Mouse (Mus musculus): ENCODE measurements around the gene Drg2. TPM values are rescaled to one million over a fixed set of nuclear protein-coding genes. Genes with fewer than 3 reads are reported as not detected.
A peak's percentile ranks its signal among the peaks of the same experiment; 100 is the strongest.

The Drg2 gene
- polyA plus RNA-seq, 1 experiment from 2014 or later: 100 TPM

DNA sequence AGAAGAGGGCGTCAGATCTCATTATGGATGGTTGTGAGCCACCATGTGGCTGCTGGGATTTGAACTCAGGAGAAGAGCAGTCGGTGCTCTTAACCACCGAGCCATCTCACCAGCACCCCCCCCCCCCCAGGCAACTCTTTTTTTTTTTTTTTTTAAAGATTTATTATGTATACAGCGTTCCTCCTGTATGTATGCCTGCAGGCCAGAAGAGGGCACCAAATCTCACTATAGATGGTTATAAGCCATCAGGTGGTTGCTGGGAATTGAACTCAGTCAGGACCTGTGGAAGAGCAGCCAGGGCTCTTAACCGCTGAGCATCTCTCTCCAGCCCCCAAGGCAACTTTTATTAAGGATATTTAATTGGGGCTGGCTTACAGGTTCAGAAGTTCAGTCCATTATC lies 20.1 kb downstream of the Drg2 start:
- 77% methylated on average over 5 of the region's 5 CpGs for WGBS
- H3K27me3 ChIP-seq: no peaks in the 10 kb centered on the region
- H3K4me3 ChIP-seq: no peak overlapping the region
- no peaks in the 10 kb centered on the region for H3K9me3 ChIP-seq (replicated peaks)
- H3K27ac ChIP-seq: no peak overlapping the region
- H3K4me2 ChIP-seq: no peak overlapping the region
- H3K4me1 ChIP-seq: no peaks in the 10 kb centered on the region
- peaks cover 10% of the 10 kb centered on the region; the same call in 1 of the 2 replicates for H3K36me3 ChIP-seq (ENCODE audit: poor library complexity, severe bottlenecking)
- H3K9ac ChIP-seq: no peak overlapping the region
- ATAC-seq: no peak

DNA sequence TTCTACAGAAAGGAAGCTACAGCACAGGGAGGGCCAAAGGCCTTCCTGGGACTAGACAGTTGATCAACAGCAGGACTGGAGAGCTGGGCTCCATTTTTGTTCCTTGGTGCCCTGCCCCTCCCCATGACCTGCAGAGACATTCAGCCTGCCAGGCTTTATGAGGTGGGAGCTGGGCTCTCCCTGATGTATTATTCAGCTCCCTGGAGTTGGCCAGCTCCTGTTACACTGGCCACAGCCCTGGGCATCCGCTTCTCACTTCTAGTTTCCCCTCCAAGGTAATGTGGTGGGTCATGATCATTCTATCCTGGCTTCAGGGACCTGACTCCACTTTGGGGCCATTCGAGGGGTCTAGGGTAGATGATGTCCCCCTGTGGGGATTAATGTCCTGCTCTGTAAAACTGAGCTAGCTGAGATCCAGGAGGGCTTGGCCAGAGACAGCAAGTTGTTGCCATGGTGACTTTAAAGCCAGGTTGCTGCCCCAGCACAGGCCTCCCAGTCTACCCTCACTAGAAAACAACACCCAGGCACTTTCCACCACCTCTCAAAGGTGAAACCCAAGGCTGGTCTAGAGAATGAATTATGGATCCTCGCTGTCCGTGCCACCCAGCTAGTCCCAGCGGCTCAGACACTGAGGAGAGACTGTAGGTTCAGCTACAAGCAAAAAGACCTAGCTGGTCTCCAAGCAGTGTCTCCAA lies 21.4 kb downstream of the Drg2 start:
- H3K27ac ChIP-seq: no peak overlapping the region
- no peaks in the 10 kb centered on the region for H3K9me3 ChIP-seq (replicated peaks)
- no peaks in the 10 kb centered on the region for H3K36me3 ChIP-seq (ENCODE audit: poor library complexity, severe bottlenecking)
- no peak for ATAC-seq
- H3K4me3 ChIP-seq: no peak overlapping the region
- H3K9ac ChIP-seq: no peak overlapping the region
- H3K4me2 ChIP-seq: no peak overlapping the region
- no peaks in the 10 kb centered on the region for H3K4me1 ChIP-seq
- H3K27me3 ChIP-seq: no peaks in the 10 kb centered on the region
- 85% methylated on average over 5 of the region's 5 CpGs for WGBS

DNA sequence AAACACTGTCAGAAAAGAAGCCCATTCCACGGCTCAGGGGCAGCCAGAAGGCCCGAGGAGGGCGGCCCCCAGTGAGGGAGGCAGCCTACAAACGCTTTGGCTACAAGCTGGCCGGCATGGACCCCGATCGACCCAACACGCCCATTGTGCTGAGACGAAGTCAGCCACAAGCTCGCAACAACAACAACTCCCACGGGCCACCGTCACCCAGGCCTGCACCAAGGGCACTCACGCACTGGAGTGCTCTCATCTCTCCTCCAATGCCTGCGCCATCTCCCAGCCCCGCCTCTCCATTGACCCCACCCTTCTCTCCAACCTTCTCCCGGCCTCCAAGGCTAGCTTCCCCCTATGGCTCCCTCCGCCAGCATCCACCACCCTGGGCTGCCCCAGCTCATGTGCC lies 23.7 kb downstream of the Drg2 start:
- no peak for ATAC-seq
- no peak overlapping the region for H3K4me2 ChIP-seq
- WGBS: 38% methylated on average over 17 of the region's 17 CpGs

DNA sequence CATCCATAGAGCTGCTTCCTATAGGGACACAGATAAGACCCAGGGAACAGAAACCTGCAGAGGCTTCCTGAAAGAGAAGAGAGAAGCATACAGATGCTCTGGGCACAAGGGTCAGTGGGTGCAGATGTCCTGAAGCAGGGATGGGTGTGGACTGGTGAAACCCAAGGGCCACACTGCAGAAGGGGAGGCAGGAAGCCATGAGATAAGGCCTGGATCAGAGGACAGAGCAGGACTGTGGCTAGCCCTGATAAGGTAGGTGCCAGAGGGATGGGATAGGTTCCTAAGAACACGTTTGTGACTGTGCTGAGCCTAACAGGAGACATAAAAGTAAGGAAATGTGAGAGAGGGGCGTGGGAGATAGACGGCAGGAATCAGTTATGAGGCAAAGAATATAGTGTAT lies 31.9 kb downstream of the Drg2 start:
- H3K27ac ChIP-seq: no peak overlapping the region
- H3K9ac ChIP-seq: no peak overlapping the region
- ATAC-seq: no peak
- H3K4me3 ChIP-seq: no peak overlapping the region
- H3K4me2 ChIP-seq: no peak overlapping the region
- H3K9me3 ChIP-seq (replicated peaks): no peaks in the 10 kb centered on the region
- WGBS: 67% methylated on average over 3 of the region's 3 CpGs
- no peaks in the 10 kb centered on the region for H3K36me3 ChIP-seq (ENCODE audit: poor library complexity, severe bottlenecking)
- no peaks in the 10 kb centered on the region for H3K4me1 ChIP-seq
- no peaks in the 10 kb centered on the region for H3K27me3 ChIP-seq

More for the DNA sequence above, 23.7 kb downstream of the Drg2 start:
- H3K9me3 ChIP-seq (replicated peaks): no peaks in the 10 kb centered on the region
- no peaks in the 10 kb centered on the region for H3K27me3 ChIP-seq
- no peak overlapping the region for H3K27ac ChIP-seq
- H3K4me1 ChIP-seq: no peaks in the 10 kb centered on the region
- H3K9ac ChIP-seq: no peak overlapping the region
- no peaks in the 10 kb centered on the region for H3K36me3 ChIP-seq (ENCODE audit: poor library complexity, severe bottlenecking)
- no peak overlapping the region for H3K4me3 ChIP-seq

DNA sequence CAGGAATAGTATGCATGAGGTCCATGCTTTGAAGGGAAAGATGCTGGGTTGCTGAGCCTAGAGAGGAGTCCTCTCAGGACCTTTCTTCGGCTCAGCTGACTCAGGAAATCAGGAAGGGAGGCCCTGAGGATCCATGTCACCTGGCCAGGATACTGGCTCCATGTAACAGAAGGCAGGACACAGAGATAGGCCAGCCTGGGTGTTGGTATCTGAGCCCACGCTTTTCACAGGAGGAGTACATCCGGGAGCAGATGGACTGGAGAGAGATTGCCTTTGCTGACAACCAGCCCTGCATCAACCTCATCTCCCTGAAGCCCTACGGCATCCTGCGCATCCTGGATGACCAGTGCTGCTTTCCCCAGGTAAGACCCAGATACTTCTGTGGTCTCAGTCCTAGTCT lies 38.3 kb downstream of the Drg2 start:
- 83% methylated on average over 5 of the region's 5 CpGs for WGBS
- ATAC-seq: no peak
- H3K9me3 ChIP-seq (replicated peaks): no peaks in the 10 kb centered on the region

DNA sequence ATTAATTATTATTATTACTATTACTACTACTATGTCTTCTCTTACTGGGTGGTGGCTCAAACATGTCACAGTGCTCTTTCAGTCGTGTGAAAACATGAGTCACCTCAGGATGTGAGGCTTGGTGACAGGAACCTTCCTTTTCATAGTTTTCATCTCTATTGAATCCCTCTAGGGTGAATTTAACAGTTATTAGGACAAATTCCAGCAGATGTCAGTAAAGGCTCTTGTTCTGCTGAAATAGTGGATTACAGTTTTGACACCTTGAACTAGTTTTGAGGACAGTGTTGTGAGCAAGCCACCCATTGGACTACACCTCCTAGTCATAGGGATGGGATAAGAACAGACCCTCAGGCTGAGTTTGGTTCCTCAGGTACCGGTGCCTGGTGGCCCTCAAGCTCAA lies 41.3 kb downstream of the Drg2 start:
- WGBS: 66% methylated on average over 2 of the region's 2 CpGs
- no peak overlapping the region for H3K27ac ChIP-seq
- H3K4me2 ChIP-seq: no peak overlapping the region
- ATAC-seq: no peak
- no peak overlapping the region for H3K4me3 ChIP-seq
- no peaks in the 10 kb centered on the region for H3K36me3 ChIP-seq (ENCODE audit: poor library complexity, severe bottlenecking)
- H3K9me3 ChIP-seq (replicated peaks): no peaks in the 10 kb centered on the region
- no peak overlapping the region for H3K9ac ChIP-seq
- no peaks in the 10 kb centered on the region; the same call in 1 of the 2 replicates for H3K27me3 ChIP-seq
- H3K4me1 ChIP-seq: no peaks in the 10 kb centered on the region

More for the DNA sequence above, 38.3 kb downstream of the Drg2 start:
- Histone ChIP-seq H3K4me1 (no peaks in the 10 kb centered on the region), H3K4me3 (no peak overlapping the region), H3K27me3 (no peaks in the 10 kb centered on the region; the same call in 1 of the 2 replicates), H3K9ac (no peak overlapping the region), H3K36me3 (ENCODE audit: poor library complexity, severe bottlenecking) (no peaks in the 10 kb centered on the region), H3K27ac (no peak overlapping the region), H3K4me2 (no peak overlapping the region)

DNA sequence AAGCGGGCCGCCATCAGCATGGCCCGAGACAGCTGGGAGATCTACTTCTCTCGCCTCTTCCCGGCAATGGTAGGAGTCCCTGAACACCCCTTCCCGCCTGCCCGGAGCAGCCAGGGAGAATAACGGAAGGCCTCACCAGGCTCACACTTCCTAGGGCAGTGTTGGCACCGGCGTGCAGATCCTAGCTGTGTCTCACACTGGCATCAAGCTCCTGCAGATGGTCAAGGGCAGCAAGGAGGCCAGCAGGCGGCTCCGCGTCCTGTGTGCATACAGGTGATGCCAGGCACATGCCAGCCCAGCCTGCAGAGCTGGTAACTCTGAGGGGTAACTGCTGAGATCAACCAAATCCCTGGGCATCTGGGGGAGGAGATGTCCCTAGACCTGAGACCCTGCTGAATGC lies 52.9 kb downstream of the Drg2 start:
- WGBS: 84% methylated on average over 13 of the region's 13 CpGs
- Histone ChIP-seq H3K4me2 (no peak overlapping the region), H3K27me3 (peaks cover 29% of the 10 kb centered on the region), H3K4me3 (no peak overlapping the region), H3K27ac (no peak overlapping the region), H3K9ac (no peak overlapping the region), H3K4me1 (peaks cover 12% of the 10 kb centered on the region), H3K36me3 (ENCODE audit: poor library complexity, severe bottlenecking) (no peaks in the 10 kb centered on the region), H3K9me3 (replicated peaks) (no peaks in the 10 kb centered on the region)
- no peak for ATAC-seq

DNA sequence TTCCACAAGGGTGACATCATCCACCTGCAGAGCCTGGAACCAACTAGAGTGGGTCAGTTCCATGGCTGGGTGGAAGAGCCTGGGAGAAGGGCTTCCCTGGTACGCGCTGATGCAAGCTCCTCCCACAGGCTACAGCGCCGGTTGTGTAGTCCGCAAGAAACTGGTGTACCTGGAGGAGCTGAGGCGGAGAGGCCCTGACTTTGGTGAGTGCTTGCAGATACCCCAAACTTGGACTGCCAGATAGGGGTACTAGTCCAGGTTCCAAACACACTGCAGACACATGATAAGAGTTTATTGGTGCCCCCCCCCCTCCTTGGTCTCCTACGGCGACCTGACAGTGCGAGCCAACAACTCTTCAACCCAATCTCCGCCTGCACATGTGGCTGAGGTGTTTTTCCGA lies 54.6 kb downstream of the Drg2 start:
- Histone ChIP-seq H3K9me3 (replicated peaks) (no peaks in the 10 kb centered on the region), H3K27ac (no peak overlapping the region), H3K27me3 (peaks cover 29% of the 10 kb centered on the region), H3K4me2 (peak overlapping the region; percentile 65), H3K4me1 (peaks cover 12% of the 10 kb centered on the region), H3K4me3 (peak overlapping the region; percentile 38), H3K9ac (no peak overlapping the region; the same call in 1 of the 2 replicates), H3K36me3 (ENCODE audit: poor library complexity, severe bottlenecking) (no peaks in the 10 kb centered on the region)
- 6% methylated on average over 11 of the region's 11 CpGs for WGBS
- ATAC-seq: no peak

DNA sequence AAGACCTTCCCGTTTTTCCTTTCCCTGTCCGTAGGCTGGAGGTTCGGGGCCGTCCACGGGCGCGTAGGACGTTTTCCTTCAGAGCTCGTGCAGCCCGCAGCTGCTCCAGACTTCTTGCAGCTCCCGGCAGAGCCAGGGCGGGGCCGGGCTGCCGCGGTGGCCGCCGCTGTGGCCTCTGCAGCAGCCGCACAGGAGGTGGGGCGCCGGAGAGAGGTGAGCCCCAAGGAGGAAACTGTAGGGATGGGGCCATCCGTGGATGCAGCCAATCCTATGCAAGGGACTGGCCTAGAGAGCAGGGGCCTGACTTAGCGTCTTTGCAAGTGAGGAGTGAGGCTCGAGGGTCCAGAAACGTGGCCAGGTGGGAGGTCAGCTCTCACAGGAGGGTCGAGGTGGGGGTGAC lies 55.1 kb downstream of the Drg2 start:
- no peaks in the 10 kb centered on the region for H3K36me3 ChIP-seq (ENCODE audit: poor library complexity, severe bottlenecking)
- peak overlapping the region; percentile 65 for H3K4me2 ChIP-seq
- H3K27ac ChIP-seq: no peak overlapping the region
- peaks cover 12% of the 10 kb centered on the region for H3K4me1 ChIP-seq
- no peak for ATAC-seq
- H3K9me3 ChIP-seq (replicated peaks): no peaks in the 10 kb centered on the region
- 1% methylated on average over 25 of the region's 25 CpGs for WGBS
- H3K9ac ChIP-seq: peak overlapping the region; percentile 53
- H3K4me3 ChIP-seq: peak overlapping the region; percentile 38
- H3K27me3 ChIP-seq: peaks cover 29% of the 10 kb centered on the region

DNA sequence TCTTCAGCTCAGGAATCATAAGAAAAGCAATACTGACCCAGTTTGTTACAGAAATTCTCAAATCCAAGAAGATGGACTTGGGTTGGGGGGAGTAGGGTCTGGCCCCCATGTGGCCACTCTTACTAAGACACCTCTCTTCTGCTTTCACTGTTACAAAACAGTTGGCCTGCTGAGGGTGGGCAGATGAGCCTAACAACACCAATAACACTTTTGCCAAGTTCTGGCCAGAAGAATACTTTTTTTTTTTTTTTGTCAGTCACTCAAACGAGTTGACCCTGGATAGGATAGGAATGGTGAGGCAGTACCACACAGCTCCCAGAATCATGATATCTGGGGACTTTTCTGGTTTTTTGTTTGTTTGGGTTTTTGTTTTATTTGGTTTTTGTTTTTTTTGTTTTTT lies 57.5 kb downstream of the Drg2 start:
- Histone ChIP-seq H3K27me3 (peaks cover 29% of the 10 kb centered on the region), H3K9ac (no peak overlapping the region), H3K4me3 (no peak overlapping the region), H3K4me1 (peaks cover 12% of the 10 kb centered on the region), H3K36me3 (ENCODE audit: poor library complexity, severe bottlenecking) (no peaks in the 10 kb centered on the region), H3K27ac (no peak overlapping the region), H3K4me2 (no peak overlapping the region), H3K9me3 (replicated peaks) (no peaks in the 10 kb centered on the region)
- WGBS: 84% methylated on average over 1 of the region's 1 CpGs
- ATAC-seq: no peak

DNA sequence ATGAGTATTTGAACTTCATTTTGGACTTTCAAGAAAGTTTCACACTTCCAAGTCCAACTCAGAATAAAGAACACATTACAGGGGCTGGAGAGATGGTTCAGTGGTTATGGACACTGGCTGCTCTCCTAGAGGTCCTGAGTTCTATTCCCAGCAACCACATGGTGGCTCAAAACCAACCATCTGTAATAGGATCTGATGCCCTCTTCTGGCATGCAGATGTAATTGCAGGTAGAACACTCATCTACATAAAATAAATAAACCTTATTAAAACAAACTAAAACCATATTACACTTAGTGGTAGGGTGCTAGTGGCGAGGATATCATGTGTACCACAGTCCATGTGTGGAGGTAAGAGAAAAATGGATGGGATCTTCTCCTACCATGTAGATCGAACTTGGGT lies 58.1 kb downstream of the Drg2 start:
- WGBS: 83% methylated on average over 2 of the region's 2 CpGs

DNA sequence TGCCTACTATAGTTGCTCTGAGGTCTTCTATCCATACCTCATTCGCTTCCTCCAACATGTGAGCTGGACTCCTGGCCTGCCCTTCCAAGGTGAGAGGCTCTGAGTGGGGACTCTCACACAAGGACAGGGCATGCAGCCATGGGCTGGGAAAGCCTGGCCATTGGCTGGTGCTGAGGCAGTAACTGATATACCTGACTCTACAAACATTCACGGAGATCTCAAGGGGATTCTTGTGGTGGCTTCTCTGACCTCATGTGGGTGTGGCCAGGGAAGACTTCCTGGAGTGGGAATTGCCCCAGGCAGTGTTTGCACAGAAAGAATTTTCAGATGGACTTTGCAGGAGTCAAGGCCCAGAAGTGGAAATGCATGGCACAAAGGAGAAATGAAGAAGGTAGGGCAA lies 60.5 kb downstream of the Drg2 start:
- 73% methylated on average over 2 of the region's 2 CpGs for WGBS

More for the DNA sequence above, 58.1 kb downstream of the Drg2 start:
- H3K4me2 ChIP-seq: no peak overlapping the region
- H3K4me3 ChIP-seq: no peak overlapping the region
- ATAC-seq: no peak
- peaks cover 29% of the 10 kb centered on the region for H3K27me3 ChIP-seq
- no peaks in the 10 kb centered on the region for H3K9me3 ChIP-seq (replicated peaks)
- peaks cover 12% of the 10 kb centered on the region for H3K4me1 ChIP-seq
- H3K36me3 ChIP-seq (ENCODE audit: poor library complexity, severe bottlenecking): no peaks in the 10 kb centered on the region
- no peak overlapping the region for H3K9ac ChIP-seq
- no peak overlapping the region for H3K27ac ChIP-seq

DNA sequence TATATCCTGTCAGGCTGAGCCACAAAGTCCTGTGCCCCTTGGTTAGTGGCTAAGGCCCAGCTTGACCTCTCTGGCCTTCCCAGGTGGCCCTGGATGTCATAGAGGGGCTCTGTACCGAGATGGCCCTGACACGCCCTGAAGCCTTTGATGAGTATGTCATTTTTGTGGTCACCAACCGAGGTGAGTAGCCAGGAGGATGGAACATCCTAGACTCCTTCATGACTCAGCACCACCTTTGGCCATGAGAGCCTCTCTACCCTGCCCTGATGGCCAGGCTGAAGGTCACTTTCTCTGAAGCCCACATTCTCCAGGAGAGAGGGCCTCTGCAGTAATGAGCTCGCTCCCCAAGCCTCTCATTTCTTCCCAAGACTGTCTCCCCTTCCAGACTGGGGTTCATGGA lies 63.9 kb downstream of the Drg2 start:
- Histone ChIP-seq H3K9ac (no peak overlapping the region), H3K4me1 (no peaks in the 10 kb centered on the region), H3K27me3 (no peaks in the 10 kb centered on the region), H3K36me3 (ENCODE audit: poor library complexity, severe bottlenecking) (no peaks in the 10 kb centered on the region), H3K4me2 (no peak overlapping the region), H3K9me3 (replicated peaks) (no peaks in the 10 kb centered on the region), H3K4me3 (no peak overlapping the region), H3K27ac (no peak overlapping the region)
- no peak for ATAC-seq
- WGBS: 74% methylated on average over 4 of the region's 4 CpGs

More for the DNA sequence above, 60.5 kb downstream of the Drg2 start:
- Histone ChIP-seq H3K27ac (no peak overlapping the region), H3K4me2 (no peak overlapping the region), H3K36me3 (ENCODE audit: poor library complexity, severe bottlenecking) (no peaks in the 10 kb centered on the region), H3K4me3 (no peak overlapping the region), H3K9ac (no peak overlapping the region), H3K9me3 (replicated peaks) (no peaks in the 10 kb centered on the region), H3K27me3 (peaks cover 12% of the 10 kb centered on the region), H3K4me1 (no peaks in the 10 kb centered on the region)
- ATAC-seq: no peak

Data from forebrain, embryonic 13.5 days (tissue).